Mouse (Mus musculus) MEL (cell line): ENCODE measurements around the gene Lama1.

Experiments used
- CHD2 ChIP-seq: IDR thresholded peaks from 2 replicates; pipeline ENCODE4 v1.6.1; 2011; ENCODE audit warnings: low read length, improper control_type of control experiment
- CTCF ChIP-seq, 3 experiments: IDR thresholded peaks in 2 of 3; conservative IDR thresholded peaks in 1 of 3; 2 replicates each; pipeline ENCODE4 v1.5.1; 2011 to 2012; ENCODE audit warnings: low read length in 3 of 3, low read depth in 2 of 3, mild to moderate bottlenecking in 2 of 3, improper control_type of control experiment in 1 of 3, inconsistent platforms in 1 of 3, mixed read lengths in 1 of 3, moderate library complexity in 1 of 3; ENCODE audit not compliant: control insufficient read depth in 1 of 3, insufficient read depth in 1 of 3, poor library complexity in 1 of 3, severe bottlenecking in 1 of 3
- ELF1 ChIP-seq: IDR thresholded peaks from 2 replicates; pipeline ENCODE4 v1.6.1; 2014; ENCODE audit warnings: low read depth, mild to moderate bottlenecking, inconsistent platforms, low read length, improper control_type of control experiment, moderate library complexity
- EP300 ChIP-seq, 2 experiments: IDR thresholded peaks; 2 replicates each; pipeline ENCODE4 v1.6.1; 2011; ENCODE audit warnings: improper control_type of control experiment in 2 of 2, low read length in 2 of 2, low read depth in 1 of 2, mild to moderate bottlenecking in 1 of 2
- GABPA ChIP-seq: IDR thresholded peaks from 2 replicates; pipeline ENCODE4 v1.6.1; 2012; ENCODE audit warnings: low read depth, mild to moderate bottlenecking, inconsistent platforms, low read length, improper control_type of control experiment, moderate library complexity
- GATA1 ChIP-seq: IDR thresholded peaks from 2 replicates; pipeline ENCODE4 v1.6.1; 2011; ENCODE audit warnings: low read depth, low read length, improper control_type of control experiment
- MAZ ChIP-seq: IDR thresholded peaks from 2 replicates; pipeline ENCODE4 v1.6.1; 2012; ENCODE audit warnings: low read depth, mild to moderate bottlenecking, inconsistent platforms, low read length, improper control_type of control experiment
- POLR2A ChIP-seq, 2 experiments: IDR thresholded peaks; 2 replicates each; pipeline ENCODE4 v1.6.1; 2011 to 2012; ENCODE audit warnings: low read length in 2 of 2, mild to moderate bottlenecking in 2 of 2, control low read depth in 1 of 2, improper control_type of control experiment in 1 of 2, low read depth in 1 of 2, moderate library complexity in 1 of 2; ENCODE audit not compliant: control insufficient read depth in 1 of 2, insufficient read depth in 1 of 2, poor library complexity in 1 of 2
- POLR2AphosphoS5 ChIP-seq: IDR thresholded peaks from 2 replicates; pipeline ENCODE4 v1.6.1; 2012; ENCODE audit warnings: low read depth, borderline replicate concordance, mild to moderate bottlenecking, inconsistent platforms, low read length, moderate library complexity, mixed read lengths
- ZNF384 ChIP-seq: IDR thresholded peaks from 2 replicates; pipeline ENCODE4 v1.6.1; 2012; ENCODE audit warnings: low read depth, mild to moderate bottlenecking, inconsistent platforms, low read length, improper control_type of control experiment

DNA sequence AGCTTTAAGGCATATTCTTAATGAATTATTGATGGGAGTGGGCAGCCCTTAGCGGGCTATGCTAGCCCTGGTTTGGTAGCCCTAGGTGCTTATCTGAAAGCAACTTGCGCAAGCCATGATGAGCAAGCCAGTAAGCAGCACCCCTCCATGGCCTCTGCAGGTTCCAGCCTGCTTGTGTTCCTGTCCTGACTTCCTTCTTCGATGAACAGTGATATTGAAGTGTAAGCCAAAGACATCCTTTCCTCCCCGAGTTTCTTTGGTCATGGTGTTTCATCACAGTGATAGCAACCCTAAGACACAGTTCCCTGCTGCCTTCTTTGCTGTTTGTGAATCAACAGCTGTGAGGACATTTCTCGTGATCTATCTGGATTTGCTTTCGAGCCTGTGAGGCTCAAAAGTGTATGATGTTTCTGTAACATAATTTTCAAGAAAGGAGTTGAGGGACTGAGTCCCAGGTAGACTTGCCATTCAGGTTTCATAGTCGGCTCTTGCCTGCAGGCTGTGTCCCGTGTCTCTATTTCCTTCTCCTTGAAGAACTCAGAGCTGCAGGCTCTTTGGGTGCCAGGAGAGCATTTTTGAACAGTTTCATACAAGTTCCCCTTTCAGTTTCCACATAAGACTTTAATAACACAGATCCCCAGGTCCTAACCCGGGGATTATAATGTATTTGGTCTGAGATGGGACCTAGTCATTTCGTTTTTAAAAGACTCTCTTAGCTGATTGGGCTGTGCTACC is 8.1 kb downstream of the Lama1 start:
- no peak for TF ChIP-seq GABPA
- no peak for TF ChIP-seq CTCF (IDR thresholded peaks at IDR 0.05 in 2 of 3, conservative IDR thresholded peaks at IDR 0.05 in 1 of 3; ENCODE audit: control insufficient read depth in 1 of 3, insufficient read depth in 1 of 3, low read depth in 2 of 3, low read length in 3 of 3, poor library complexity in 1 of 3, severe bottlenecking in 1 of 3)
- no peak for TF ChIP-seq POLR2AphosphoS5
- no peak for TF ChIP-seq MAZ
- TF ChIP-seq ZNF384, result no peak
- TF ChIP-seq ELF1, result no peak
- no peak for TF ChIP-seq POLR2A (IDR thresholded peaks at IDR 0.05; ENCODE audit: control insufficient read depth in 1 of 2, insufficient read depth in 1 of 2, low read depth in 1 of 2, low read length in 2 of 2, poor library complexity in 1 of 2)
- no peak for TF ChIP-seq EP300 (IDR thresholded peaks at IDR 0.05; ENCODE audit: low read depth in 1 of 2, low read length in 2 of 2)
- no peak for TF ChIP-seq CHD2
- TF ChIP-seq GATA1, result no peak
